Mouse (Mus musculus): ENCODE results near the gene Gm21789.
"Not testable (repeated sequence)": the region's sequence is repeated elsewhere in the genome, so short reads cannot be mapped to it uniquely, and the experiment has no call there.

The Gm21789 gene

GRCm38 (mm10) chrX:32941468-32941867, at the start of gene Gm21789:
Gm21789 (plus strand) TSS chrX:32941768.
- not testable (repeated sequence) for DNase-seq (ENCODE audit: low spot score)

GRCm38 (mm10) chrX:32894325-32894724, 47.2 kb upstream of the Gm21789 start, which contains the start of gene Btbd35f30:
Btbd35f30 (plus strand) TSS chrX:32894625.
- not testable (repeated sequence) for DNase-seq (ENCODE audit: low spot score)

- not testable (repeated sequence) for DNase-seq (ENCODE audit: low spot score)
Observed at GRCm38 (mm10) chrX:32973597-32973996, 32.0 kb downstream of the Gm21789 start, which contains the start of gene Btbd35f5. Btbd35f5 (plus strand) TSS chrX:32973897.
